Mouse (Mus musculus): Measurements from ENCODE around the gene Psmc1. TPM values are rescaled to one million over a fixed set of nuclear protein-coding genes. Genes with fewer than 3 reads are reported as not detected.

Psmc1 gene
- polyA plus RNA-seq, 1 experiment from 2014 or later = 247 TPM

DNA sequence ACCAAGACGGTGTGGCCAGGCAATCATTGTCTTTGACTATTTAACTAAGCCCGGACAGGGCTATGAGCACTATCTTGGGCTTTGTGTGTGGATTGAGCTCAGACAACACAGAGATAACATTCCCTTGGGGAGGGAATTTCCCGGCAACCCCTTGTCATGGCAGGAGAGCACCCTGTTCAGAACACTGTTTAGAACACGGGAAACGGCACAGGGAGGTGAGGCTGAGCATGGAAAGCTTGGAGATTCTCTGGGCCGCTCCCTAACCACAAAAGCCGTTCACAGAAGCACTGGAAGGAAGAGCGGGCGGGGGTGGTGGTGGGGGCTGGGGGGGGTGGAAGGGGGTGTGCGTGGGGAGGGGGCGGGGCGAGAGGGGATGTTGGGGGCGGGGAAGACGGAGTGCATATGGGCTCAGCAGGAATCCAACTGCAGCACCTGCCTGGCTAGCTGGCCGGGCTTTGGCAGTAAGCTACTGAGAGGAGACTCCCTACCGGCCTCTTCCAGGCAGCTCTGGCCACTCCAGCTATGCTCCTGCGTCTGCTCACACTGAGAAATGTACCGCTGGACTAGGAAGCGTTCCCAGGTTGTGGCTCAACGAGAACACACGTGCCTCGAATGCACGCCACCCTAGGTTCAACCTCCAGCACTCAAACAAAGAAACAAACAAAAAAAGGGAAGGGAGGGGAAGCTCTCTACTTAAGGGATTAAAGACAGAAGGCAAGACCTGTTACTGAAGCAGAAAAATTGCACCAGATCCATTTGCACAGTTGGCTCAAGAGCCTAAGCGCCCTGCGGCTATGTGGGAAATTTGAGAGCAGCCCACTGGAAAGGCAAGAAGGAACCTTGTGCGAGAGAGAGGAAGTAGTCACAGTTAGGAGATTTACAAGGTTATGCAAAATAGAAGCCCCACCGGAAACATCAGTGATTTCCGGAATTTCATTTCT, 58.2 kb downstream of the Psmc1 start:
- H3K4me2 ChIP-seq (replicated peaks; ENCODE audit: low read depth, low read length) = peak overlapping the region; percentile 41
- peak overlapping the region; percentile 33; the same call in 1 of the 2 replicates for H3K9ac ChIP-seq (replicated peaks; ENCODE audit: low read depth, low read length)
- peak; percentile 68 for ATAC-seq (ENCODE audit: insufficient number of reproducible peaks, insufficient read depth, low FRiP score, low read depth)
- H3K36me3 ChIP-seq (ENCODE audit: control insufficient read depth, insufficient read depth, low read length) = no peaks in the 10 kb centered on the region
- H3K4me1 ChIP-seq (ENCODE audit: control insufficient read depth, insufficient read depth, low read length) = 0 out of 2 replicates have a peak, but pooled peaks cover 3% of the 10 kb centered on the region
- 14% methylated on average over 28 of the region's 28 CpGs for WGBS
- H3K9me3 ChIP-seq (ENCODE audit: control insufficient read depth, low read depth, low read length) = no peaks in the 10 kb centered on the region
- H3K27ac ChIP-seq (ENCODE audit: low read length) = no peak overlapping the region; the same call in 1 of the 2 replicates
- H3K27me3 ChIP-seq (ENCODE audit: control insufficient read depth, insufficient read depth, low read length) = no peaks in the 10 kb centered on the region
- 0 out of 2 replicates have a peak overlapping the region, but pooled peaks have one; percentile 6 for H3K4me3 ChIP-seq (ENCODE audit: low read depth, low read length)

DNA sequence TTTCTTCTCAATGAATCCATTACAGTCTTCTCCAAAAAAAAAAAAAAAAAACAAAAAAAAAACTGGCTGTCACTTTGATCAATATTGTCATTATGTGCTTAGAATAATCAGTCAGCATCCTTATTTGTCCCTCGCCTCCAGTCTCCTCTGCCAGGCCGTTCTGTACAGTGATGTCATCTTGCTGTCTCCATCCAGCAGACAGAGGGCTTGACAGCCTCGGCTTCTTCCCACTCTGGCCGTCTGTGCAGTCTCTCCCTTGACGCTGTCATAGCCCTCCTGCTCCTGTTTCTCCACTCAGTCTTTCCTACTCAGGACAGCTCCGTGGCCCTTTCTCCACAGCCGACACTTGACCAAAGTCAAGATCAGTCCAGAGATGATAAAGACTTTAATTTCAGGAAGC, 62.5 kb downstream of the Psmc1 start:
- Histone ChIP-seq H3K4me2 (replicated peaks; ENCODE audit: low read depth, low read length) (no peak overlapping the region), H3K27ac (ENCODE audit: low read length) (no peak overlapping the region), H3K36me3 (ENCODE audit: control insufficient read depth, insufficient read depth, low read length) (no peaks in the 10 kb centered on the region), H3K9me3 (ENCODE audit: control insufficient read depth, low read depth, low read length) (no peaks in the 10 kb centered on the region), H3K27me3 (ENCODE audit: control insufficient read depth, insufficient read depth, low read length) (no peaks in the 10 kb centered on the region), H3K4me1 (ENCODE audit: control insufficient read depth, insufficient read depth, low read length) (0 out of 2 replicates have a peak, but pooled peaks cover 3% of the 10 kb centered on the region), H3K9ac (replicated peaks; ENCODE audit: low read depth, low read length) (no peak overlapping the region), H3K4me3 (ENCODE audit: low read depth, low read length) (no peak overlapping the region)
- no peak for ATAC-seq (ENCODE audit: insufficient number of reproducible peaks, insufficient read depth, low FRiP score, low read depth)
- WGBS = 53% methylated on average over 7 of the region's 7 CpGs

Other genes with a start within 250 kb of the Psmc1 start
- gene Efcab11, start 225.7 kb upstream of the Psmc1 start, polyA plus RNA-seq (2014; fragmentation: Nextera tagmentation; extraction: Ambion mirVana) = 12.9 and 14.7 TPM in 2 replicates
- gene Tdp1, start 225.6 kb upstream of the Psmc1 start, polyA plus RNA-seq (2014; fragmentation: Nextera tagmentation; extraction: Ambion mirVana) = 57.0 and 61.1 TPM in 2 replicates
- gene Kcnk13, start 145.7 kb upstream of the Psmc1 start, polyA plus RNA-seq (2014; fragmentation: Nextera tagmentation; extraction: Ambion mirVana) = 0.27 and 0.42 TPM in 2 replicates
- gene Nrde2, start 49.5 kb downstream of the Psmc1 start, polyA plus RNA-seq (2014; fragmentation: Nextera tagmentation; extraction: Ambion mirVana) = 13.1 and 13.3 TPM in 2 replicates
- gene Calm1, start 89.3 kb downstream of the Psmc1 start, polyA plus RNA-seq (2014; fragmentation: Nextera tagmentation; extraction: Ambion mirVana) = 1,664 and 1,668 TPM in 2 replicates